In genomic region chr5:110135293-110136086, GRCm38 (mm10) we compare ENCODE assay signal across 7 mouse cellular contexts. TPM values are rescaled to one million over a fixed set of nuclear protein-coding genes. Genes with fewer than 3 reads are reported as not detected.
DNase-seq lines count a peak whose midpoint lies in the region; ATAC-seq lines count a peak whose summit lies in the region.

Gene Chfr, plus strand, starts transcription at chr5:110135842.

- peak within 1 kb of the TSS; percentile 81 for H3K9ac ChIP-seq in intestine, embryonic 16.5 days (ENCODE audit: low read depth, low read length)
- H3K9ac ChIP-seq in midbrain, embryonic 11.5 days (ENCODE audit: low read length), result peak within 1 kb of the TSS; percentile 78

- 2% methylated on average over 46 of the region's 46 CpGs for WGBS in intestine, embryonic 16.5 days
- 4% methylated on average over 44 of the region's 46 CpGs for WGBS in midbrain, embryonic 11.5 days

- peak; percentile 100 for ATAC-seq in intestine, embryonic 16.5 days
- peak; percentile 100 for ATAC-seq in midbrain, embryonic 11.5 days (ENCODE audit: low FRiP score)

- no peaks in the 10 kb centered on the region for H3K36me3 ChIP-seq in intestine, embryonic 16.5 days (ENCODE audit: control insufficient read depth, insufficient read depth, low read length)
- no peaks in the 10 kb centered on the region for H3K36me3 ChIP-seq in midbrain, embryonic 11.5 days (ENCODE audit: control insufficient read depth, insufficient read depth, low read length)

- intact Hi-C loops in left cerebral cortex, postnatal 36 days (cut with DNase I), result loop anchor here (2.0 kb wide), 1 partner anchor 25 kb away; the partner anchor contains the start of gene Zfp605

- no peaks in the 10 kb centered on the region for H3K4me1 ChIP-seq in intestine, embryonic 16.5 days (ENCODE audit: control insufficient read depth, insufficient read depth, low read length)
- 0 out of 2 replicates have a peak, but pooled peaks cover 3% of the 10 kb centered on the region for H3K4me1 ChIP-seq in midbrain, embryonic 11.5 days (ENCODE audit: control insufficient read depth, insufficient read depth, low read length)

- H3K4me2 ChIP-seq in intestine, embryonic 16.5 days (ENCODE audit: low read depth, low read length), result peak within 1 kb of the TSS; percentile 85
- peak within 1 kb of the TSS; percentile 77 for H3K4me2 ChIP-seq in midbrain, embryonic 11.5 days

- H3K4me3 ChIP-seq in intestine, embryonic 16.5 days (ENCODE audit: low read length), result peak within 1 kb of the TSS; percentile 84
- peak within 1 kb of the TSS; percentile 77 for H3K4me3 ChIP-seq in midbrain, embryonic 11.5 days (ENCODE audit: low read depth, low read length)

- H3K9me3 ChIP-seq in intestine, embryonic 16.5 days (ENCODE audit: control insufficient read depth, low read length), result peaks cover 5% of the 10 kb centered on the region; the same call in 1 of the 2 replicates
- H3K9me3 ChIP-seq in midbrain, embryonic 11.5 days (ENCODE audit: control insufficient read depth, low read length), result no peaks in the 10 kb centered on the region

- peak within 1 kb of the TSS; percentile 49 for H3K27ac ChIP-seq in intestine, embryonic 16.5 days (ENCODE audit: low read length)
- H3K27ac ChIP-seq in midbrain, embryonic 11.5 days (ENCODE audit: low read depth, low read length), result peak within 1 kb of the TSS; percentile 25; the same call in 1 of the 2 replicates

- no peaks in the 10 kb centered on the region for H3K27me3 ChIP-seq in intestine, embryonic 16.5 days (replicated peaks; ENCODE audit: control insufficient read depth, insufficient read depth, low read length)
- no peaks in the 10 kb centered on the region for H3K27me3 ChIP-seq in midbrain, embryonic 11.5 days (ENCODE audit: control insufficient read depth, insufficient read depth, low read length)

- DNase-seq in adrenal gland, adult 2 months, result peak; percentile 99
- peak; percentile 95 for DNase-seq in embryo, embryonic 11.5 days (ENCODE audit: low read depth, low spot score)
- peak; percentile 95 to 98 for DNase-seq in gastrocnemius, postnatal 4 days (ENCODE audit: low spot score in 2 of 2)
- DNase-seq in left cerebral cortex, postnatal 36 days (ENCODE audit: low spot score in 2 of 2), result peak; percentile 100
- DNase-seq in midbrain, embryonic 11.5 days (ENCODE audit: low spot score, missing footprints), result peak; percentile 100
- peak; percentile 98 for DNase-seq in skeletal muscle tissue, adult 2 months (ENCODE audit: low read depth, low spot score)

RNA-seq across cellular contexts. Expression of gene Chfr, which starts in this region (rescaled TPM):
- 10 to 100 TPM; 21.5 to 30.0 TPM for total RNA-seq in adrenal gland, adult 2 months (2021)
- 55.5 and 55.8 TPM in 2 replicates for polyA plus RNA-seq in adrenal gland, adult 2 months (2012; rRNA removed)
- total RNA-seq in gastrocnemius, postnatal 4 days (2021), result 10 to 100 TPM; 24.8 to 27.6 TPM
- 35.1 and 35.6 TPM in 2 replicates for polyA plus RNA-seq in intestine, embryonic 16.5 days (2015; fragmentation: Nextera tagmentation; extraction: Ambion mirVana)
- 10 to 100 TPM; 42.5 to 62.2 TPM for total RNA-seq in left cerebral cortex, postnatal 36 days (2021)
- polyA plus RNA-seq in midbrain, embryonic 11.5 days (2014; fragmentation: Nextera tagmentation; extraction: Ambion mirVana), result 74.2 and 84.5 TPM in 2 replicates

Comparison
In these comparisons a context has a peak if more than half of its experiments do, and no peak if none do; other contexts are left out.
1. Peak in every context shown above with its lines: DNase-seq, ATAC-seq, H3K4me3 ChIP-seq and H3K27ac ChIP-seq.